Mouse (Mus musculus) brain, embryonic 14.5 days (tissue): Measurements from ENCODE around the gene Atxn7l3.

Experiments used
- CTCF ChIP-seq: fragments of 200-500 bp; IDR thresholded peaks from 2 replicates; pipeline ENCODE4 v1.5.1; 2012; ENCODE audit warnings: inconsistent platforms, mild to moderate bottlenecking, moderate library complexity, borderline replicate concordance; ENCODE audit not compliant: insufficient read depth, insufficient read length; ENCODE audit errors: extremely low read depth
- POLR2A ChIP-seq: fragments of 200-500 bp; IDR thresholded peaks from 2 replicates; pipeline ENCODE4 v1.6.1; 2012; ENCODE audit warnings: mild to moderate bottlenecking, inconsistent platforms, borderline replicate concordance; ENCODE audit not compliant: poor library complexity, insufficient read depth, insufficient read length, severe bottlenecking; ENCODE audit errors: extremely low read depth

- no peak for TF ChIP-seq CTCF
- no peak for TF ChIP-seq POLR2A
These were observed 33.6 kb upstream of the Atxn7l3 start for GRCm38 (mm10) chr11:102330039-102330438.
